Mouse (Mus musculus): ENCODE results near the gene Gm5565.

GRCm38 (mm10) chr5:146150454-146150853 lies 9.9 kb downstream of the Gm5565 start:
- TF ChIP-seq CTCF (IDR thresholded peaks at IDR 0.05; ENCODE audit: low read depth), result no peak
- no peak for TF ChIP-seq EP300 (IDR thresholded peaks at IDR 0.05; ENCODE audit: low read depth)

All from liver, postnatal 0 days (tissue).